Mouse (Mus musculus): Measurements from ENCODE around the gene Zmiz1.

Gene Zmiz1

GRCm38 (mm10) chr14:25456666-25457433, 2.1 kb upstream of the Zmiz1 start:
- no peak for DNase-seq (ENCODE audit: low spot score in 2 of 2)

GRCm38 (mm10) chr14:25457434-25457957, 1.5 kb upstream of the Zmiz1 start:
- peak; percentile 94 to 99 for DNase-seq (ENCODE audit: low spot score in 2 of 2)

GRCm38 (mm10) chr14:25458111-25459015, 622 bp upstream of the Zmiz1 start:
- no peak for DNase-seq (ENCODE audit: low spot score in 2 of 2)

- DNase-seq (ENCODE audit: low spot score in 2 of 2) = peak in 1 of 2 experiments; percentile 86
These were observed 511 bp downstream of the Zmiz1 start for GRCm38 (mm10) chr14:25459394-25459997.

- peak in 1 of 2 experiments; percentile 56 for DNase-seq (ENCODE audit: low spot score in 2 of 2)
These were observed 1.2 kb downstream of the Zmiz1 start for GRCm38 (mm10) chr14:25459998-25460800.

- peak in 1 of 2 experiments; percentile 81 for DNase-seq (ENCODE audit: low spot score in 2 of 2)
These were observed 2.1 kb downstream of the Zmiz1 start for GRCm38 (mm10) chr14:25460801-25461675.

GRCm38 (mm10) chr14:25461676-25462385, 2.8 kb downstream of the Zmiz1 start:
- no peak for DNase-seq (ENCODE audit: low spot score in 2 of 2)

GRCm38 (mm10) chr14:25462975-25463374, 4.0 kb downstream of the Zmiz1 start:
- no peak for DNase-seq (ENCODE audit: low spot score in 2 of 2)

GRCm38 (mm10) chr14:25463919-25464318, 4.9 kb downstream of the Zmiz1 start:
- DNase-seq (ENCODE audit: low spot score in 2 of 2) = no peak

- DNase-seq (ENCODE audit: low spot score in 2 of 2) = peak in 1 of 2 experiments; percentile 59
These were observed 5.8 kb downstream of the Zmiz1 start for GRCm38 (mm10) chr14:25464611-25465307.

- DNase-seq (ENCODE audit: low spot score in 2 of 2) = no peak
These were observed 7.4 kb downstream of the Zmiz1 start for GRCm38 (mm10) chr14:25466361-25466760.

- DNase-seq (ENCODE audit: low spot score in 2 of 2) = no peak
These were observed 9.1 kb downstream of the Zmiz1 start for GRCm38 (mm10) chr14:25467911-25468668.

GRCm38 (mm10) chr14:25468891-25469529, 10.0 kb downstream of the Zmiz1 start:
- no peak for DNase-seq (ENCODE audit: low spot score in 2 of 2)

GRCm38 (mm10) chr14:25470224-25470805, 11.3 kb downstream of the Zmiz1 start:
- no peak for DNase-seq (ENCODE audit: low spot score in 2 of 2)

GRCm38 (mm10) chr14:25471035-25471434, 12.1 kb downstream of the Zmiz1 start:
- no peak for DNase-seq (ENCODE audit: low spot score in 2 of 2)

GRCm38 (mm10) chr14:25472096-25472861, 13.3 kb downstream of the Zmiz1 start:
- no peak for DNase-seq (ENCODE audit: low spot score in 2 of 2)

Measured in urinary bladder, adult 18-20 months (tissue).